In the genomic region with DNA sequence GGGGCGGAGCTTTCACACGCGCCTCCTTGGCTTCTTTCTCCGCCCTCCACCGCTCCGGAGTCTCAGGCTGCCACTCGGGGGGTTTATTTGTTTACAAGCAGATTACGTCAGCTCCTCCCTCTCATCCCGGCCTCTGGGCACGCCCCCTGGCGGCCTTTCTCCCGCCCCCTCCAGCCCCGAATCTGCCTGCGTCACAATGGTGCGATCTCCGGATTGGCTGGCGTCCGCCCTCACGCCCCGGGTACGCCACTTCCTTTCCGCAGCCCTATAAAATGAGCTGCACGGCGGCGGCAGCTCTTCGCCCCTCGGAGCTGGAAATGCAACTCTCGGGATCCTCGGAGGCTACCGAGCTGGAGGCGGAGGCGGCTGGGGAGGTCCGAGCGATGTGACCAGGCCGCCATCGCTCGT, we compare ENCODE assay signal across 8 mouse cellular contexts. TPM values are rescaled to one million over a fixed set of nuclear protein-coding genes. Genes with fewer than 3 reads are reported as not detected.
A peak's percentile ranks its signal among the peaks of the same experiment; 100 is the strongest.
DNase-seq lines count a peak whose midpoint lies in the region; ATAC-seq and TF ChIP-seq lines count a peak whose summit lies in the region.

Gene Btg1, plus strand, starts transcription at position 298 of the 408 bp plus-strand sequence.

- TF ChIP-seq CTCF in kidney, postnatal 0 days (IDR thresholded peaks at IDR 0.05; ENCODE audit: low read depth), result peak; percentile 72

- DNase-seq in CD4-positive helper T cell, adult 2 months (ENCODE audit: low read depth, low spot score), result peak; percentile 100
- DNase-seq in brain, embryonic 18.5 days (ENCODE audit: low read depth, low spot score), result peak; percentile 98
- peak; percentile 100 for DNase-seq in kidney, postnatal 0 days (ENCODE audit: low spot score)
- peak; percentile 100 for DNase-seq in liver, embryonic 11.5 days (ENCODE audit: low spot score)
- DNase-seq in naive thymus-derived CD4-positive, alpha-beta T cell, adult 2 months (ENCODE audit: low read depth), result peak; percentile 100

- H3K4me1 ChIP-seq in heart, embryonic 12.5 days (replicated peaks), result peaks cover 13% of the 10 kb centered on the region
- peaks cover 4% of the 10 kb centered on the region; the same call in 1 of the 2 replicates for H3K4me1 ChIP-seq in kidney, postnatal 0 days (replicated peaks; ENCODE audit: insufficient read depth, low read length)
- H3K4me1 ChIP-seq in liver, embryonic 11.5 days (replicated peaks; ENCODE audit: control insufficient read depth, insufficient read depth, low read length), result peaks cover 10% of the 10 kb centered on the region
- H3K4me1 ChIP-seq in stomach, embryonic 14.5 days (ENCODE audit: control insufficient read depth, insufficient read depth, low read length), result 0 out of 2 replicates have a peak, but pooled peaks cover 4% of the 10 kb centered on the region

- peak within 1 kb of the TSS; percentile 97 for H3K27ac ChIP-seq in heart, embryonic 12.5 days (ENCODE audit: poor library complexity, severe bottlenecking)
- H3K27ac ChIP-seq in kidney, postnatal 0 days, result peak within 1 kb of the TSS; percentile 98
- peak within 1 kb of the TSS; percentile 90 for H3K27ac ChIP-seq in liver, embryonic 11.5 days (ENCODE audit: low read depth, low read length)
- peak within 1 kb of the TSS; percentile 98 for H3K27ac ChIP-seq in stomach, embryonic 14.5 days (ENCODE audit: low read length)

- H3K9me3 ChIP-seq in heart, embryonic 12.5 days (replicated peaks), result peaks cover 4% of the 10 kb centered on the region; the same call in 1 of the 2 replicates
- H3K9me3 ChIP-seq in kidney, postnatal 0 days (replicated peaks; ENCODE audit: low read length), result no peaks in the 10 kb centered on the region
- no peaks in the 10 kb centered on the region for H3K9me3 ChIP-seq in liver, embryonic 11.5 days (ENCODE audit: control insufficient read depth, low read length)
- no peaks in the 10 kb centered on the region for H3K9me3 ChIP-seq in stomach, embryonic 14.5 days (ENCODE audit: control insufficient read depth, low read depth, low read length)

- H3K4me3 ChIP-seq in heart, embryonic 12.5 days, result peak within 1 kb of the TSS; percentile 90
- peak within 1 kb of the TSS; percentile 100 for H3K4me3 ChIP-seq in kidney, postnatal 0 days (replicated peaks; ENCODE audit: low read depth, low read length)
- peak within 1 kb of the TSS; percentile 92 for H3K4me3 ChIP-seq in liver, embryonic 11.5 days (ENCODE audit: low read depth, low read length)
- peak within 1 kb of the TSS; percentile 100 for H3K4me3 ChIP-seq in stomach, embryonic 14.5 days (ENCODE audit: low read depth, low read length)

- under 1% methylated on average over 37 of the region's 37 CpGs for WGBS in heart, embryonic 12.5 days
- WGBS in kidney, postnatal 0 days, result 1% methylated on average over 37 of the region's 37 CpGs
- WGBS in liver, embryonic 11.5 days, result under 1% methylated on average over 37 of the region's 37 CpGs
- WGBS in stomach, embryonic 14.5 days, result 1% methylated on average over 35 of the region's 37 CpGs

- peak within 1 kb of the TSS; percentile 98 for H3K9ac ChIP-seq in heart, embryonic 12.5 days
- H3K9ac ChIP-seq in kidney, postnatal 0 days (ENCODE audit: low read depth, low read length), result peak within 1 kb of the TSS; percentile 99
- H3K9ac ChIP-seq in liver, embryonic 11.5 days (ENCODE audit: low read depth, low read length), result peak within 1 kb of the TSS; percentile 92
- peak within 1 kb of the TSS; percentile 100 for H3K9ac ChIP-seq in stomach, embryonic 14.5 days (replicated peaks; ENCODE audit: low read depth, low read length)

- no peaks in the 10 kb centered on the region for H3K27me3 ChIP-seq in heart, embryonic 12.5 days (replicated peaks)
- H3K27me3 ChIP-seq in kidney, postnatal 0 days (ENCODE audit: insufficient read depth, low read length), result no peaks in the 10 kb centered on the region
- no peaks in the 10 kb centered on the region for H3K27me3 ChIP-seq in liver, embryonic 11.5 days (replicated peaks; ENCODE audit: control insufficient read depth, insufficient read depth, low read length)
- H3K27me3 ChIP-seq in stomach, embryonic 14.5 days (ENCODE audit: control insufficient read depth, insufficient read depth, low read length), result no peaks in the 10 kb centered on the region

- peaks cover 18% of the 10 kb centered on the region for H3K36me3 ChIP-seq in heart, embryonic 12.5 days
- peaks cover 6% of the 10 kb centered on the region for H3K36me3 ChIP-seq in kidney, postnatal 0 days (ENCODE audit: insufficient read depth, low read length)
- 0 out of 2 replicates have a peak, but pooled peaks cover 2% of the 10 kb centered on the region for H3K36me3 ChIP-seq in liver, embryonic 11.5 days (ENCODE audit: control insufficient read depth, insufficient read depth, low read length)
- H3K36me3 ChIP-seq in stomach, embryonic 14.5 days (ENCODE audit: control insufficient read depth, insufficient read depth, low read length), result peaks cover 14% of the 10 kb centered on the region

- H3K4me2 ChIP-seq in heart, embryonic 12.5 days, result peak within 1 kb of the TSS; percentile 69
- H3K4me2 ChIP-seq in kidney, postnatal 0 days (ENCODE audit: low read length), result peak within 1 kb of the TSS; percentile 62
- H3K4me2 ChIP-seq in liver, embryonic 11.5 days, result peak within 1 kb of the TSS; percentile 83
- H3K4me2 ChIP-seq in stomach, embryonic 14.5 days (replicated peaks; ENCODE audit: low read depth, low read length), result peak within 1 kb of the TSS; percentile 45

- ATAC-seq in erythroid progenitor cell, adult 5-6 weeks (replicated peaks; ENCODE audit: low FRiP score, poor library complexity, severe bottlenecking), result peak; percentile 89
- peak; percentile 96 for ATAC-seq in heart, embryonic 12.5 days (ENCODE audit: insufficient number of reproducible peaks, low FRiP score)
- peak; percentile 96 for ATAC-seq in kidney, postnatal 0 days (replicated peaks; ENCODE audit: low FRiP score, low read depth)
- peak; percentile 96 for ATAC-seq in liver, embryonic 11.5 days (replicated peaks; ENCODE audit: low FRiP score)
- ATAC-seq in stomach, embryonic 14.5 days (ENCODE audit: insufficient number of reproducible peaks, insufficient read depth, low FRiP score, low read depth), result peak; percentile 96

RNA-seq across cellular contexts. Expression of gene Btg1, which starts in this region (rescaled TPM):
- 40.4 and 46.1 TPM in 2 replicates for total RNA-seq in erythroid progenitor cell, adult 5-6 weeks (2015; ENCODE audit: low replicate concordance)
- total RNA-seq in erythroid progenitor cell, adult 5-6 weeks (2017; ENCODE audit: low replicate concordance), result 27.8 and 34.9 TPM in 2 replicates
- polyA plus RNA-seq in heart, embryonic 12.5 days (2016; fragmentation: Nextera tagmentation; extraction: Ambion mirVana), result 46.9 and 51.6 TPM in 2 replicates
- polyA plus RNA-seq in kidney, postnatal 0 days (2015; fragmentation: Nextera tagmentation; extraction: Ambion mirVana), result 54.7 and 59.5 TPM in 2 replicates
- polyA plus RNA-seq in liver, embryonic 11.5 days (2014; fragmentation: Nextera tagmentation; extraction: Ambion mirVana), result 11.8 and 13.3 TPM in 2 replicates
- 101 and 103 TPM in 2 replicates for polyA plus RNA-seq in stomach, embryonic 14.5 days (2014; fragmentation: Nextera tagmentation; extraction: Ambion mirVana)

Comparison
In these comparisons a context has a peak if more than half of its experiments do, and no peak if none do; other contexts are left out.
1. Peak in every context shown above with its lines: DNase-seq, ATAC-seq, H3K4me3 ChIP-seq and H3K27ac ChIP-seq.